Comparison of ENCODE assay signal across 11 mouse cellular contexts in genomic region chr6:23260016-23260737, GRCm38 (mm10). TPM values are rescaled to one million over a fixed set of nuclear protein-coding genes. Genes with fewer than 3 reads are reported as not detected.
DNase-seq lines count a peak whose midpoint lies in the region; ATAC-seq and TF ChIP-seq lines count a peak whose summit lies in the region.
"Had no signal": no experiment of that assay in that cellular context is flagged by ENCODE, and none has a peak within 500 bp of the region (broad histone marks: within the 10 kb centered on the region; RNA-seq: fewer than 3 reads in every experiment).

No protein-coding gene starts in this region.

- WGBS in embryonic facial prominence, embryonic 15.5 days, result 2% methylated on average over 36 of the region's 36 CpGs
- 3% methylated on average over 36 of the region's 36 CpGs for WGBS in hindbrain, postnatal 0 days
- whole genome bisulfite sequencing in neural tube, embryonic 13.5 days, result 2% methylated on average over 36 of the region's 36 CpGs

- peak; percentile 22 for DNase-seq in kidney, postnatal 10 days
- no peak for DNase-seq in kidney, adult 11 months
- DNase-seq in hindbrain, postnatal 0 days (ENCODE audit: low spot score), result no peak
- no peak for DNase-seq in left cerebral cortex, postnatal 25 days (ENCODE audit: low spot score in 2 of 2)
- no peak for DNase-seq in gastrocnemius, adult 8-10 months (ENCODE audit: low spot score in 2 of 2)
- DNase-seq: right cerebral cortex, postnatal 4 days; thymus, postnatal 4 days had no signal

- H3K9me3 ChIP-seq in embryonic facial prominence, embryonic 15.5 days (replicated peaks), result no peaks in the 10 kb centered on the region
- no peaks in the 10 kb centered on the region for H3K9me3 ChIP-seq in hindbrain, postnatal 0 days (ENCODE audit: low read length)
- no peaks in the 10 kb centered on the region for H3K9me3 ChIP-seq in neural tube, embryonic 13.5 days
- H3K9me3 ChIP-seq: liver, embryonic 12.5 days had no signal

- H3K4me2 ChIP-seq in embryonic facial prominence, embryonic 15.5 days (replicated peaks), result peak overlapping the region; percentile 27
- H3K4me2 ChIP-seq in hindbrain, postnatal 0 days (ENCODE audit: low read depth, low read length), result peak overlapping the region; percentile 21; the same call in 1 of the 2 replicates
- H3K4me2 ChIP-seq in neural tube, embryonic 13.5 days, result peak overlapping the region; percentile 36
- H3K4me2 ChIP-seq: liver, embryonic 12.5 days had no signal

- peaks cover 7% of the 10 kb centered on the region; the same call in 1 of the 2 replicates for H3K4me1 ChIP-seq in embryonic facial prominence, embryonic 15.5 days
- peaks cover 4% of the 10 kb centered on the region; the same call in 1 of the 2 replicates for H3K4me1 ChIP-seq in hindbrain, postnatal 0 days (ENCODE audit: insufficient read depth, low read length)
- peaks cover 12% of the 10 kb centered on the region for H3K4me1 ChIP-seq in neural tube, embryonic 13.5 days (replicated peaks)
- H3K4me1 ChIP-seq: liver, embryonic 12.5 days had no signal

- ATAC-seq in embryonic facial prominence, embryonic 15.5 days (ENCODE audit: insufficient number of reproducible peaks, low FRiP score, low TSS enrichment, low read depth), result no peak
- ATAC-seq in hindbrain, postnatal 0 days, result peak; percentile 22; the same call in 1 of the 2 replicates
- peak; percentile 65 for ATAC-seq in neural tube, embryonic 13.5 days (ENCODE audit: low read depth)
- ATAC-seq: intestine, postnatal 0 days; liver, embryonic 12.5 days had no signal

- no peak for TF ChIP-seq CTCF in hindbrain, postnatal 0 days (IDR thresholded peaks at IDR 0.05; ENCODE audit: low read depth)

- H3K4me3 ChIP-seq in embryonic facial prominence, embryonic 15.5 days (replicated peaks), result 0 out of 2 replicates have a peak overlapping the region, but pooled peaks have one; percentile 11
- peak overlapping the region; percentile 14 for H3K4me3 ChIP-seq in hindbrain, postnatal 0 days (ENCODE audit: low read length)
- peak overlapping the region; percentile 8; the same call in 1 of the 2 replicates for H3K4me3 ChIP-seq in neural tube, embryonic 13.5 days
- H3K4me3 ChIP-seq: liver, embryonic 12.5 days had no signal

- peaks cover 82% of the 10 kb centered on the region for H3K27me3 ChIP-seq in embryonic facial prominence, embryonic 15.5 days
- peaks cover 75% of the 10 kb centered on the region for H3K27me3 ChIP-seq in hindbrain, postnatal 0 days (ENCODE audit: insufficient read depth, low read length)
- H3K27me3 ChIP-seq in neural tube, embryonic 13.5 days, result peaks cover 92% of the 10 kb centered on the region

- intact Hi-C loops in left cerebral cortex, postnatal 25 days (cut with DNase I), result no loop called here

- H3K36me3 ChIP-seq in embryonic facial prominence, embryonic 15.5 days, result no peaks in the 10 kb centered on the region
- H3K36me3 ChIP-seq in hindbrain, postnatal 0 days (ENCODE audit: insufficient read depth, low read length), result no peaks in the 10 kb centered on the region
- H3K36me3 ChIP-seq in neural tube, embryonic 13.5 days, result no peaks in the 10 kb centered on the region
- H3K36me3 ChIP-seq: liver, embryonic 12.5 days had no signal

- H3K27ac ChIP-seq in embryonic facial prominence, embryonic 15.5 days (replicated peaks), result no peak overlapping the region
- no peak overlapping the region for H3K27ac ChIP-seq in hindbrain, postnatal 0 days
- H3K27ac ChIP-seq in neural tube, embryonic 13.5 days (replicated peaks), result no peak overlapping the region
- H3K27ac ChIP-seq: liver, embryonic 12.5 days had no signal

- no peak overlapping the region for H3K9ac ChIP-seq in embryonic facial prominence, embryonic 15.5 days
- no peak overlapping the region for H3K9ac ChIP-seq in hindbrain, postnatal 0 days (replicated peaks; ENCODE audit: low read length)
- H3K9ac ChIP-seq in neural tube, embryonic 13.5 days, result no peak overlapping the region
- H3K9ac ChIP-seq: liver, embryonic 12.5 days had no signal

RNA-seq across cellular contexts. Expression of gene Fezf1, which starts 12.0 kb away (rescaled TPM):
- polyA plus RNA-seq in embryonic facial prominence, embryonic 15.5 days (2015; fragmentation: Nextera tagmentation; extraction: Ambion mirVana), result 8.2 and 8.8 TPM in 2 replicates
- 0.05 TPM in 1 of 2 replicates, not detected in the other for total RNA-seq in hindbrain, postnatal 0 days (2014; rRNA removed)
- not detected in 2 replicates for polyA plus RNA-seq in hindbrain, postnatal 0 days (2015; fragmentation: Nextera tagmentation; extraction: Ambion mirVana)
- 0.12 TPM in 1 of 2 replicates, not detected in the other for polyA plus RNA-seq in neural tube, embryonic 13.5 days (2015; fragmentation: Nextera tagmentation; extraction: Ambion mirVana)
- under 1 TPM; 0.30 to 0.44 TPM for total RNA-seq in left cerebral cortex, postnatal 25 days (2021)
- not detected for total RNA-seq in gastrocnemius, adult 8-10 months (2022)
- polyA plus RNA-seq: intestine, postnatal 0 days; liver, embryonic 12.5 days had no signal
